Mouse (Mus musculus) liver, embryonic 14 days (tissue): ENCODE data around the gene Rtn1. TPM values are rescaled to one million over a fixed set of nuclear protein-coding genes. Genes with fewer than 3 reads are reported as not detected.

Experiments
- polyA plus RNA-seq: library from polyadenylated mRNA; depleted of rRNA; stranded (reverse); fragments of >200 nt; gene quantifications from 2 replicates; pipeline ENCODE4 v1.2.3, GENCODE M21; 2012; rRNA removed

Gene Rtn1
- polyA plus RNA-seq: 0.76 and 0.77 TPM in 2 replicates

GRCm38 (mm10) chr12:72408954-72409353 is at the start of gene Rtn1:
Gene Rtn1, minus strand, starts transcription at chr12:72409054.

GRCm38 (mm10) chr12:72441839-72442576 is 33.2 kb upstream of the Rtn1 start, which contains the start of gene Lrrc9:
Gene Lrrc9, plus strand, starts transcription at chr12:72441866.

GRCm38 (mm10) chr12:72184929-72185328 is 223.9 kb downstream of the Rtn1 start, which contains the start of gene Ccdc175:
Gene Ccdc175, minus strand, starts transcription at chr12:72185029.

Other genes with a start within 250 kb of the Rtn1 start
- not detected in 2 replicates for gene Ccdc175, start 224.0 kb downstream of the Rtn1 start, polyA plus RNA-seq
- gene Lrrc9, start 32.8 kb upstream of the Rtn1 start, polyA plus RNA-seq: 0.08 and 0.13 TPM in 2 replicates
- 1.5 and 1.8 TPM in 2 replicates for gene Pcnx4, start 127.3 kb upstream of the Rtn1 start, polyA plus RNA-seq
- gene Gm4756, start 240.6 kb upstream of the Rtn1 start, polyA plus RNA-seq: 0.08 and 0.12 TPM in 2 replicates